Comparison of ENCODE assay signal across 9 mouse cellular contexts in the genomic region with DNA sequence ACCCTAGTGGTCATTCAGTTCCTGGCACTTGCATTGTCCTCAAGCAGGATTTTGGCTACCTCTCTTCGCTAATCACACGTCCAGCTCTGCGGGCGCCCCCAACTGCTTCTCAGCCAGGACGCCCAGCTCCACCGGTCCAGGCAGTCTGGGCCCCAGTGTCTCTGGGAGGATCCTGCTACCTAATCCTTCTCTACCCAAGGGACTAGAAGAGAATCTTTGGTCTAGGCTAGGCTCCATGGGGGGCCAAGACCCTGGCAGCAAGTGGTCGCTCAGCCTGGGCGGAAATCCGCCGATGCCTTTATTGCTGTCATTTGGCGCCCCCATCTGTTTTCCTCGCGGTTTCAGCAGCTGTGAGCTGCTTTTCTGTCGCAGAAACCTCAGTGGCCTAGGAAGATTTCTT. TPM values are rescaled to one million over a fixed set of nuclear protein-coding genes. Genes with fewer than 3 reads are reported as not detected.
A peak's percentile ranks its signal among the peaks of the same experiment; 100 is the strongest.
DNase-seq lines count a peak whose midpoint lies in the region; ATAC-seq and TF ChIP-seq lines count a peak whose summit lies in the region.
"Had no signal": no experiment of that assay in that cellular context is flagged by ENCODE, and none has a peak within 500 bp of the region (broad histone marks: within the 10 kb centered on the region; RNA-seq: fewer than 3 reads in every experiment).

No protein-coding gene starts in this region.

- no peaks in the 10 kb centered on the region for H3K9me3 ChIP-seq in lung, embryonic 14.5 days (ENCODE audit: low read depth, low read length)
- no peaks in the 10 kb centered on the region for H3K9me3 ChIP-seq in limb, embryonic 10.5 days (replicated peaks)
- no peaks in the 10 kb centered on the region for H3K9me3 ChIP-seq in neural tube, embryonic 13.5 days

- peak overlapping the region; percentile 50 for H3K4me2 ChIP-seq in lung, embryonic 14.5 days
- 0 out of 2 replicates have a peak overlapping the region, but pooled peaks have one; percentile 27 for H3K4me2 ChIP-seq in neural tube, embryonic 13.5 days

- H3K27ac ChIP-seq in lung, embryonic 14.5 days (ENCODE audit: low read depth), result no peak overlapping the region
- H3K27ac ChIP-seq in limb, embryonic 10.5 days, result no peak overlapping the region; the same call in 1 of the 2 replicates
- H3K27ac ChIP-seq in neural tube, embryonic 13.5 days (replicated peaks), result no peak overlapping the region

- under 1% methylated on average over 14 of the region's 14 CpGs for WGBS in lung, embryonic 14.5 days
- under 1% methylated on average over 14 of the region's 14 CpGs for WGBS in limb, embryonic 10.5 days
- WGBS in neural tube, embryonic 13.5 days, result under 1% methylated on average over 14 of the region's 14 CpGs

- peak; percentile 88 for DNase-seq in lung, embryonic 14.5 days
- DNase-seq in lung, postnatal 25 days (ENCODE audit: low spot score), result no peak
- peak; percentile 89 for DNase-seq in brain, embryonic 14.5 days (ENCODE audit: low read depth)
- DNase-seq in limb, embryonic 10.5 days (ENCODE audit: low spot score), result peak; percentile 87
- DNase-seq in urinary bladder, postnatal 36 days (ENCODE audit: low spot score in 2 of 2), result no peak

- peak; percentile 48; the same call in 1 of the 2 replicates for ATAC-seq in lung, embryonic 14.5 days (ENCODE audit: insufficient read depth)
- ATAC-seq in granulocyte monocyte progenitor cell, adult 5-6 weeks (replicated peaks; ENCODE audit: poor library complexity, severe bottlenecking), result peak; percentile 30; the same call in 1 of the 2 replicates
- peak; percentile 36 for ATAC-seq in neural tube, embryonic 13.5 days (ENCODE audit: low read depth)
- no peak for ATAC-seq in cerebellum, adult (ENCODE audit: insufficient number of reproducible peaks, low FRiP score, low TSS enrichment)

- peaks cover 97% of the 10 kb centered on the region for H3K27me3 ChIP-seq in lung, embryonic 14.5 days (ENCODE audit: insufficient read depth, low read length)
- peaks cover 100% of the 10 kb centered on the region for H3K27me3 ChIP-seq in limb, embryonic 10.5 days (ENCODE audit: low read depth, poor library complexity, severe bottlenecking)
- peaks cover 97% of the 10 kb centered on the region for H3K27me3 ChIP-seq in neural tube, embryonic 13.5 days

- peak; percentile 65 for TF ChIP-seq CTCF in lung, embryonic 14.5 days (IDR thresholded peaks at IDR 0.05; ENCODE audit: low read depth)
- peak; percentile 78 for TF ChIP-seq CTCF in brain, embryonic 14.5 days (IDR thresholded peaks at IDR 0.05; ENCODE audit: borderline replicate concordance, extremely low read depth, insufficient read depth, insufficient read length)

- no peak overlapping the region for H3K9ac ChIP-seq in lung, embryonic 14.5 days
- no peak overlapping the region for H3K9ac ChIP-seq in neural tube, embryonic 13.5 days

- no peaks in the 10 kb centered on the region for H3K36me3 ChIP-seq in lung, embryonic 14.5 days (ENCODE audit: insufficient read depth)
- H3K36me3 ChIP-seq in limb, embryonic 10.5 days, result no peaks in the 10 kb centered on the region
- no peaks in the 10 kb centered on the region for H3K36me3 ChIP-seq in neural tube, embryonic 13.5 days

- no peak for TF ChIP-seq POLR2A in brain, embryonic 14.5 days (IDR thresholded peaks at IDR 0.05; ENCODE audit: borderline replicate concordance, extremely low read depth, insufficient read depth, insufficient read length, poor library complexity, severe bottlenecking)

- no peaks in the 10 kb centered on the region for H3K4me1 ChIP-seq in lung, embryonic 14.5 days (ENCODE audit: insufficient read depth)
- H3K4me1 ChIP-seq in limb, embryonic 10.5 days, result peaks cover 37% of the 10 kb centered on the region
- peaks cover 8% of the 10 kb centered on the region for H3K4me1 ChIP-seq in neural tube, embryonic 13.5 days (replicated peaks)

- H3K4me3 ChIP-seq in lung, embryonic 14.5 days (ENCODE audit: low read depth, low read length), result peak overlapping the region; percentile 20; the same call in 1 of the 2 replicates
- peak overlapping the region; percentile 28; the same call in 1 of the 2 replicates for H3K4me3 ChIP-seq in limb, embryonic 10.5 days
- H3K4me3 ChIP-seq in neural tube, embryonic 13.5 days, result peak overlapping the region; percentile 4; the same call in 1 of the 2 replicates

RNA-seq across cellular contexts. Expression of gene Evx2, which starts 2.3 kb away (rescaled TPM):
- not detected in 2 replicates for polyA plus RNA-seq in lung, embryonic 14.5 days (2014; fragmentation: Nextera tagmentation; extraction: Ambion mirVana)
- 1.7 and 4.6 TPM in 2 replicates for polyA plus RNA-seq in brain, embryonic 14.5 days (2012; rRNA removed)
- not detected in 2 replicates for total RNA-seq in granulocyte monocyte progenitor cell, adult 5-6 weeks (2014; fragmentation: Nextera tagmentation)
- total RNA-seq in granulocyte monocyte progenitor cell, adult 5-6 weeks (2017), result not detected in 2 replicates
- 0.84 TPM in 1 of 2 replicates, not detected in the other for polyA plus RNA-seq in limb, embryonic 10.5 days (2016; fragmentation: Nextera tagmentation; extraction: Ambion mirVana)
- 0.43 and 0.67 TPM in 2 replicates for polyA plus RNA-seq in neural tube, embryonic 13.5 days (2015; fragmentation: Nextera tagmentation; extraction: Ambion mirVana)
- total RNA-seq: left cerebral cortex, postnatal 25 days had no signal

RNA-seq across cellular contexts. Expression of gene Hoxd13, which starts 6.4 kb away (rescaled TPM):
- not detected in 2 replicates for polyA plus RNA-seq in lung, embryonic 14.5 days (2014; fragmentation: Nextera tagmentation; extraction: Ambion mirVana)
- polyA plus RNA-seq in brain, embryonic 14.5 days (2012; rRNA removed), result 0.16 and 0.25 TPM in 2 replicates
- total RNA-seq in granulocyte monocyte progenitor cell, adult 5-6 weeks (2014; fragmentation: Nextera tagmentation), result not detected in 2 replicates
- total RNA-seq in granulocyte monocyte progenitor cell, adult 5-6 weeks (2017), result not detected in 2 replicates
- 9.3 and 17.8 TPM in 2 replicates for polyA plus RNA-seq in limb, embryonic 10.5 days (2016; fragmentation: Nextera tagmentation; extraction: Ambion mirVana)
- polyA plus RNA-seq in neural tube, embryonic 13.5 days (2015; fragmentation: Nextera tagmentation; extraction: Ambion mirVana), result 0.10 and 0.19 TPM in 2 replicates
- total RNA-seq: left cerebral cortex, postnatal 25 days had no signal

RNA-seq across cellular contexts. Expression of gene Hoxd12, which starts 13.1 kb away (rescaled TPM):
- polyA plus RNA-seq in lung, embryonic 14.5 days (2014; fragmentation: Nextera tagmentation; extraction: Ambion mirVana), result not detected in 2 replicates
- 0.05 TPM in 1 of 2 replicates, not detected in the other for polyA plus RNA-seq in brain, embryonic 14.5 days (2012; rRNA removed)
- total RNA-seq in granulocyte monocyte progenitor cell, adult 5-6 weeks (2014; fragmentation: Nextera tagmentation), result not detected in 2 replicates
- not detected in 2 replicates for total RNA-seq in granulocyte monocyte progenitor cell, adult 5-6 weeks (2017)
- polyA plus RNA-seq in limb, embryonic 10.5 days (2016; fragmentation: Nextera tagmentation; extraction: Ambion mirVana), result 26.0 and 44.8 TPM in 2 replicates
- 0.50 and 1.7 TPM in 2 replicates for polyA plus RNA-seq in neural tube, embryonic 13.5 days (2015; fragmentation: Nextera tagmentation; extraction: Ambion mirVana)
- total RNA-seq: left cerebral cortex, postnatal 25 days had no signal

RNA-seq across cellular contexts. Expression of gene Hoxd11, which starts 17.7 kb away (rescaled TPM):
- not detected in 2 replicates for polyA plus RNA-seq in lung, embryonic 14.5 days (2014; fragmentation: Nextera tagmentation; extraction: Ambion mirVana)
- 0.05 TPM in 1 of 2 replicates, not detected in the other for polyA plus RNA-seq in brain, embryonic 14.5 days (2012; rRNA removed)
- total RNA-seq in granulocyte monocyte progenitor cell, adult 5-6 weeks (2014; fragmentation: Nextera tagmentation), result not detected in 2 replicates
- not detected in 2 replicates for total RNA-seq in granulocyte monocyte progenitor cell, adult 5-6 weeks (2017)
- polyA plus RNA-seq in limb, embryonic 10.5 days (2016; fragmentation: Nextera tagmentation; extraction: Ambion mirVana), result 31.0 and 34.6 TPM in 2 replicates
- 4.0 and 6.5 TPM in 2 replicates for polyA plus RNA-seq in neural tube, embryonic 13.5 days (2015; fragmentation: Nextera tagmentation; extraction: Ambion mirVana)
- total RNA-seq: left cerebral cortex, postnatal 25 days had no signal

RNA-seq across cellular contexts. Expression of gene Hoxd10, which starts 30.0 kb away (rescaled TPM):
- 0.14 TPM in 1 of 2 replicates, not detected in the other for polyA plus RNA-seq in lung, embryonic 14.5 days (2014; fragmentation: Nextera tagmentation; extraction: Ambion mirVana)
- 0.04 and 0.14 TPM in 2 replicates for polyA plus RNA-seq in brain, embryonic 14.5 days (2012; rRNA removed)
- total RNA-seq in granulocyte monocyte progenitor cell, adult 5-6 weeks (2014; fragmentation: Nextera tagmentation), result not detected in 2 replicates
- total RNA-seq in granulocyte monocyte progenitor cell, adult 5-6 weeks (2017), result not detected in 2 replicates
- polyA plus RNA-seq in limb, embryonic 10.5 days (2016; fragmentation: Nextera tagmentation; extraction: Ambion mirVana), result 51.1 and 68.0 TPM in 2 replicates
- 87.2 and 132 TPM in 2 replicates for polyA plus RNA-seq in neural tube, embryonic 13.5 days (2015; fragmentation: Nextera tagmentation; extraction: Ambion mirVana)
- total RNA-seq: left cerebral cortex, postnatal 25 days had no signal

Comparison
In these comparisons a context has a peak if more than half of its experiments do, and no peak if none do; other contexts are left out.
1. DNase-seq: peak in lung, embryonic 14.5 days (single experiment), brain, embryonic 14.5 days (single experiment) and limb, embryonic 10.5 days (single experiment); none in lung, postnatal 25 days (single experiment) and urinary bladder, postnatal 36 days (0 of 2).
2. RNA of gene Hoxd12, which starts 13.1 kb away (polyA plus RNA-seq): 26.0 to 44.8 TPM in limb, embryonic 10.5 days; 0.50 to 1.7 TPM in neural tube, embryonic 13.5 days, 0.05 TPM in brain, embryonic 14.5 days and not detected in lung, embryonic 14.5 days; every median in the first group is over 10 times any median in the second.
3. Peak in every context shown above with its lines, with median percentiles within 50 percentile points of each other: H3K4me3 ChIP-seq.